ENCODE assay signal across 8 mouse cellular contexts in the genomic region with DNA sequence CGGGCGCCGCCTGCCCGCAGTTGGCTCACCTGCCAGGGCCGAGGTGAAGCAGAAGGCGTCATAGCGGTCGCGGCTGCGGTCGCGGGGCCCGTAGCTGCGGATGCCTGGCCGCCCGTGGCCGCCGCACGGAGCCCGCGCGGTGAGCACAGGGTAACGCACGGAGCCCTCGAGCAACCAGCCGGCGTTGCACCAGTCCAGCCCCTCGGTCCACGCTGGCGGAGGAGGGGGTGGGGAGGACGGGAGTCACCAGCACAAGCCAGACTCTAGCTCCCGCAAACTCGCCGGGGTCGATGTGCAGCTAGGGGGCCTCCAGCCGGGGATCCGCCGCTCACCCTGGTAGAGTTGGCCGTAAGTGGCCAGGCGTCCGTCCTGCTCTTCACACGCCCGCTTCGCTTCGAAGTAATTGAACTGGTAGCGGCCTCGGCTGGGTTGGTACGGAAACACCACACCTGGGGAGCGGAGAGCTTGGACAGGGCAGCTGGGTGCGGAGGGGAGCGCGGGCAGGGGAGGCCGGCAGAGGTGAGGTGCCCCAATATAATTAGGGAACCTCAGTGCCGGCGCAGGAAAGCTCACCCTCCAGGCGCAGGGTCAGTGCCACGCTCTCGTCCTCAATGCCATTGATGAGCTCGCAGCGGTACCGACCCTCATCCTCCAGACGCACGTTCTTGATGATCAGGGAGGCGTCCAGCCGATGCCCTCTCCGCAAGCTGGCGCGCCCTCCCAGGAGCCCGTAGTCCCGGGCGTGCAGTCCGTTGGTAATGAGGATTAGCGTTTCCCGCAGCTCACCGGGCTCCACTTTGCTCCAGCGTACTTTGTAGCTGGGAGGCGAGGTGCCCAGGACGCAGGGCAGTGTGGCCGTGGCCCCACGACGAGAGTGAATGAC. TPM values are rescaled to one million over a fixed set of nuclear protein-coding genes. Genes with fewer than 3 reads are reported as not detected.
DNase-seq lines count a peak whose midpoint lies in the region; ATAC-seq and TF ChIP-seq lines count a peak whose summit lies in the region.

No protein-coding gene starts in this region.

- no peaks in the 10 kb centered on the region for H3K36me3 ChIP-seq in kidney, adult 2 months (ENCODE audit: control insufficient read depth, insufficient read depth, low read length)
- H3K36me3 ChIP-seq in ES-Bruce4 (ENCODE audit: control insufficient read depth, insufficient read depth, low read length, poor library complexity, severe bottlenecking) (no peaks in the 10 kb centered on the region), myocyte (ENCODE audit: control insufficient read depth, insufficient read depth) (no peaks in the 10 kb centered on the region)
- no peaks in the 10 kb centered on the region for H3K36me3 ChIP-seq in embryonic facial prominence, embryonic 15.5 days
- H3K36me3 ChIP-seq in intestine, postnatal 0 days (ENCODE audit: control insufficient read depth, insufficient read depth) = no peaks in the 10 kb centered on the region

- peak overlapping the region; percentile 49 for H3K4me3 ChIP-seq in kidney, adult 2 months (ENCODE audit: insufficient read depth, low read depth, low read length)
- H3K4me3 ChIP-seq in ES-Bruce4 (ENCODE audit: low read depth, low read length) (peak overlapping the region; percentile 70), myocyte (no peak overlapping the region)
- peak overlapping the region; percentile 55 for H3K4me3 ChIP-seq in embryonic facial prominence, embryonic 15.5 days (replicated peaks)
- H3K4me3 ChIP-seq in intestine, postnatal 0 days (ENCODE audit: low read depth, low read length) = peak overlapping the region; percentile 52

- ATAC-seq in embryonic facial prominence, embryonic 15.5 days (ENCODE audit: insufficient number of reproducible peaks, low FRiP score, low TSS enrichment, low read depth) = peak; percentile 48; the same call in 1 of the 2 replicates
- peak; percentile 67 for ATAC-seq in intestine, postnatal 0 days

- DNase-seq in kidney, adult 2 months = no peak
- DNase-seq in kidney, adult 11 months = no peak
- no peak for DNase-seq in left cerebral cortex, adult 9 months (ENCODE audit: low spot score in 2 of 2)
- no peak for DNase-seq in thymus, postnatal 36 days

- no peak for TF ChIP-seq EP300 in ES-Bruce4 (IDR thresholded peaks at IDR 0.05; ENCODE audit: insufficient read depth, low read depth, low read length)

- H3K9ac ChIP-seq in ES-Bruce4 (ENCODE audit: low read depth, poor library complexity, severe bottlenecking) = no peak overlapping the region
- no peak overlapping the region for H3K9ac ChIP-seq in embryonic facial prominence, embryonic 15.5 days
- no peak overlapping the region for H3K9ac ChIP-seq in intestine, postnatal 0 days (ENCODE audit: low read depth, low read length)

- 0 out of 2 replicates have a peak, but pooled peaks cover 7% of the 10 kb centered on the region for H3K27me3 ChIP-seq in kidney, adult 2 months (replicated peaks; ENCODE audit: control insufficient read depth, insufficient read depth, low read length)
- H3K27me3 ChIP-seq in ES-Bruce4 (ENCODE audit: control insufficient read depth, insufficient read depth, low read length, poor library complexity, severe bottlenecking) = peaks cover 10% of the 10 kb centered on the region
- peaks cover 77% of the 10 kb centered on the region for H3K27me3 ChIP-seq in embryonic facial prominence, embryonic 15.5 days
- peaks cover 66% of the 10 kb centered on the region for H3K27me3 ChIP-seq in intestine, postnatal 0 days (replicated peaks; ENCODE audit: control insufficient read depth, insufficient read depth, low read length)
- peaks cover 45% of the 10 kb centered on the region for H3K27me3 ChIP-seq in myocyte (ENCODE audit: control insufficient read depth, insufficient read depth, insufficient read length)

- H3K4me1 ChIP-seq in kidney, adult 2 months (ENCODE audit: control insufficient read depth, insufficient read depth, low read length) = 0 out of 2 replicates have a peak, but pooled peaks cover 3% of the 10 kb centered on the region
- H3K4me1 ChIP-seq in ES-Bruce4 (ENCODE audit: control insufficient read depth, insufficient read depth, low read length) = no peaks in the 10 kb centered on the region
- peaks cover 19% of the 10 kb centered on the region for H3K4me1 ChIP-seq in embryonic facial prominence, embryonic 15.5 days
- 0 out of 2 replicates have a peak, but pooled peaks cover 4% of the 10 kb centered on the region for H3K4me1 ChIP-seq in intestine, postnatal 0 days (replicated peaks; ENCODE audit: control insufficient read depth, insufficient read depth, low read length)

- H3K9me3 ChIP-seq in ES-Bruce4 (replicated peaks; ENCODE audit: control insufficient read depth, insufficient read depth, low read length, poor library complexity, severe bottlenecking) = 0 out of 2 replicates have a peak, but pooled peaks cover 4% of the 10 kb centered on the region
- no peaks in the 10 kb centered on the region for H3K9me3 ChIP-seq in embryonic facial prominence, embryonic 15.5 days (replicated peaks)
- peaks cover 5% of the 10 kb centered on the region; the same call in 1 of the 2 replicates for H3K9me3 ChIP-seq in intestine, postnatal 0 days (ENCODE audit: control insufficient read depth)

- TF ChIP-seq POLR2A in kidney, adult 2 months (IDR thresholded peaks at IDR 0.05; ENCODE audit: low read depth, low read length) = no peak
- TF ChIP-seq POLR2A in ES-Bruce4 (IDR thresholded peaks at IDR 0.05; ENCODE audit: insufficient read depth, low read length) = no peak
- no peak for TF ChIP-seq POLR2A in myocyte (IDR thresholded peaks at IDR 0.05; ENCODE audit: insufficient read length, low read depth)

- H3ac ChIP-seq in myocyte (ENCODE audit: control insufficient read depth, insufficient read length) = no peak overlapping the region

- no peak for TF ChIP-seq CTCF in kidney, adult 2 months (conservative IDR thresholded peaks at IDR 0.05; ENCODE audit: insufficient read depth, insufficient read length, low read depth, low read length)
- TF ChIP-seq CTCF in ES-Bruce4 (IDR thresholded peaks at IDR 0.05; ENCODE audit: low read depth, low read length) = no peak
- TF ChIP-seq CTCF in intestine, postnatal 0 days (IDR thresholded peaks at IDR 0.05; ENCODE audit: low read depth) = 0 out of 2 replicates have a peak, but pooled peaks have one; percentile 27

- H3K4me2 ChIP-seq in embryonic facial prominence, embryonic 15.5 days (replicated peaks) = peak overlapping the region; percentile 100
- H3K4me2 ChIP-seq in intestine, postnatal 0 days (replicated peaks; ENCODE audit: low read depth) = peak overlapping the region; percentile 84
- peak overlapping the region; percentile 62 for H3K4me2 ChIP-seq in myocyte (ENCODE audit: low read depth)

- no peaks in the 10 kb centered on the region for H3K79me2 ChIP-seq in myocyte (ENCODE audit: control insufficient read depth, insufficient read depth)

- 1% methylated on average over 81 of the region's 81 CpGs for WGBS in kidney, adult 2 months
- under 1% methylated on average over 81 of the region's 81 CpGs for WGBS in embryonic facial prominence, embryonic 15.5 days
- under 1% methylated on average over 81 of the region's 81 CpGs for WGBS in intestine, postnatal 0 days

- H3K27ac ChIP-seq in kidney, adult 2 months (ENCODE audit: insufficient read depth, low read depth, low read length) = no peak overlapping the region
- no peak overlapping the region for H3K27ac ChIP-seq in ES-Bruce4 (ENCODE audit: insufficient read depth, low read length)
- no peak overlapping the region for H3K27ac ChIP-seq in embryonic facial prominence, embryonic 15.5 days (replicated peaks)
- H3K27ac ChIP-seq in intestine, postnatal 0 days (ENCODE audit: low read depth, low read length) = no peak overlapping the region

TF ChIP-seq in myocyte, 11 proteins besides CTCF, POLR2A, EP300 and RAD21 (continues in another document):
- no peak for TF ChIP-seq SRF (IDR thresholded peaks at IDR 0.05; ENCODE audit: control insufficient read depth, insufficient read length, low read depth)
- TF ChIP-seq POLR2AphosphoS2 (IDR thresholded peaks at IDR 0.05; ENCODE audit: insufficient read length, low read depth) = no peak
- TF ChIP-seq TCF3 (IDR thresholded peaks at IDR 0.05; ENCODE audit: insufficient read length, low read depth) = no peak

RNA-seq across cellular contexts. Expression of gene Hapln2, which starts 4.0 kb away (rescaled TPM):
- not detected in 2 replicates for polyA plus RNA-seq in kidney, adult 2 months (2012; rRNA removed)
- polyA plus RNA-seq in ES-Bruce4 (2011; ENCODE audit: insufficient read depth, insufficient read length, low read depth, missing spikeins) (not detected in 2 replicates), myocyte (2012; fragmentation: generic; extraction: Trizol) (not detected)
- 0.31 and 0.35 TPM in 2 replicates for polyA plus RNA-seq in embryonic facial prominence, embryonic 15.5 days (2015; fragmentation: Nextera tagmentation; extraction: Ambion mirVana)
- polyA plus RNA-seq in intestine, postnatal 0 days (2015; fragmentation: Nextera tagmentation; extraction: Ambion mirVana) = not detected in 2 replicates

RNA-seq across cellular contexts. Expression of gene Gpatch4, which starts 19.5 kb away (rescaled TPM):
- 5.1 and 7.4 TPM in 2 replicates for polyA plus RNA-seq in kidney, adult 2 months (2012; rRNA removed)
- 27.7 and 27.8 TPM in 2 replicates for polyA plus RNA-seq in ES-Bruce4 (2011; ENCODE audit: insufficient read depth, insufficient read length, low read depth, missing spikeins)
- 28.5 and 35.8 TPM in 2 replicates for polyA plus RNA-seq in embryonic facial prominence, embryonic 15.5 days (2015; fragmentation: Nextera tagmentation; extraction: Ambion mirVana)
- 13.6 and 16.8 TPM in 2 replicates for polyA plus RNA-seq in intestine, postnatal 0 days (2015; fragmentation: Nextera tagmentation; extraction: Ambion mirVana)
- 11.7 TPM for polyA plus RNA-seq in myocyte (2012; fragmentation: generic; extraction: Trizol)

RNA-seq across cellular contexts. Expression of gene Bcan, which starts 23.4 kb away (rescaled TPM):
- polyA plus RNA-seq in kidney, adult 2 months (2012; rRNA removed) = 0.34 and 0.48 TPM in 2 replicates
- polyA plus RNA-seq in ES-Bruce4 (2011; ENCODE audit: insufficient read depth, insufficient read length, low read depth, missing spikeins) = 1.1 TPM in 2 replicates
- 0.38 and 0.61 TPM in 2 replicates for polyA plus RNA-seq in embryonic facial prominence, embryonic 15.5 days (2015; fragmentation: Nextera tagmentation; extraction: Ambion mirVana)
- polyA plus RNA-seq in intestine, postnatal 0 days (2015; fragmentation: Nextera tagmentation; extraction: Ambion mirVana) = 0.17 and 0.24 TPM in 2 replicates
- 0.06 TPM for polyA plus RNA-seq in myocyte (2012; fragmentation: generic; extraction: Trizol)

RNA-seq across cellular contexts. Expression of gene Naxe, which starts 34.9 kb away (rescaled TPM):
- 141 and 165 TPM in 2 replicates for polyA plus RNA-seq in kidney, adult 2 months (2012; rRNA removed)
- 63.0 and 67.1 TPM in 2 replicates for polyA plus RNA-seq in ES-Bruce4 (2011; ENCODE audit: insufficient read depth, insufficient read length, low read depth, missing spikeins)
- polyA plus RNA-seq in embryonic facial prominence, embryonic 15.5 days (2015; fragmentation: Nextera tagmentation; extraction: Ambion mirVana) = 196 and 197 TPM in 2 replicates
- 109 and 118 TPM in 2 replicates for polyA plus RNA-seq in intestine, postnatal 0 days (2015; fragmentation: Nextera tagmentation; extraction: Ambion mirVana)
- 141 TPM for polyA plus RNA-seq in myocyte (2012; fragmentation: generic; extraction: Trizol)

RNA-seq across cellular contexts. Expression of gene Nes, which starts 52.6 kb away (rescaled TPM):
- 7.2 and 7.5 TPM in 2 replicates for polyA plus RNA-seq in kidney, adult 2 months (2012; rRNA removed)
- polyA plus RNA-seq in ES-Bruce4 (2011; ENCODE audit: insufficient read depth, insufficient read length, low read depth, missing spikeins) (34.5 and 36.0 TPM in 2 replicates), myocyte (2012; fragmentation: generic; extraction: Trizol) (268 TPM)
- polyA plus RNA-seq in embryonic facial prominence, embryonic 15.5 days (2015; fragmentation: Nextera tagmentation; extraction: Ambion mirVana) = 41.9 and 57.3 TPM in 2 replicates
- polyA plus RNA-seq in intestine, postnatal 0 days (2015; fragmentation: Nextera tagmentation; extraction: Ambion mirVana) = 9.2 and 9.5 TPM in 2 replicates
